Mouse (Mus musculus) urinary bladder, postnatal 4 days (tissue): Measurements from ENCODE around the gene Trmt61a.

ENCODE experiments used
- DNase-seq, 2 experiments: peaks; one replicate each; pipeline ENCODE4 v3.0.0; 2021 to 2022; ENCODE audit warnings: low spot score in 2 of 2

Gene Trmt61a

DNA sequence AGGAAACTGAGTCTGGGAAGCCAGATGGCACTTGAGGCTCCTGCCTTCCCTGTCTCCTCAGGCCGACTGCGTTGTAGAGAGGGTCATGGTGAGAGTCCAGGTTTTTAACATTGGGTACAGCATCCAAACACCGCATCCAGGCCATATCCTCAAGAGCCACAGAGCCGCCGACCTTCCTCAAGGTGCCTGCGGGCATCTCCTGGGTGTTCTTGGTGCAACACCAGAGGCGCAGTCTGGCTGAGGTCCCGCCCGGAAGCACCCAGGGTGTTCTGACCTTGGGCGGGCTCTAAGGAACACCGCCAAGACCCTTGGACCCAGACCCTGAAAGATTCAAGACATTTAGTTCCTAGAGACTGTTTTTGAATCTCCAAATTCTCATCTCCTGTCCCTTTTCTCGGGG, 5.3 kb upstream of the Trmt61a start:
- DNase-seq = peak in 1 of 2 experiments; percentile 57

DNA sequence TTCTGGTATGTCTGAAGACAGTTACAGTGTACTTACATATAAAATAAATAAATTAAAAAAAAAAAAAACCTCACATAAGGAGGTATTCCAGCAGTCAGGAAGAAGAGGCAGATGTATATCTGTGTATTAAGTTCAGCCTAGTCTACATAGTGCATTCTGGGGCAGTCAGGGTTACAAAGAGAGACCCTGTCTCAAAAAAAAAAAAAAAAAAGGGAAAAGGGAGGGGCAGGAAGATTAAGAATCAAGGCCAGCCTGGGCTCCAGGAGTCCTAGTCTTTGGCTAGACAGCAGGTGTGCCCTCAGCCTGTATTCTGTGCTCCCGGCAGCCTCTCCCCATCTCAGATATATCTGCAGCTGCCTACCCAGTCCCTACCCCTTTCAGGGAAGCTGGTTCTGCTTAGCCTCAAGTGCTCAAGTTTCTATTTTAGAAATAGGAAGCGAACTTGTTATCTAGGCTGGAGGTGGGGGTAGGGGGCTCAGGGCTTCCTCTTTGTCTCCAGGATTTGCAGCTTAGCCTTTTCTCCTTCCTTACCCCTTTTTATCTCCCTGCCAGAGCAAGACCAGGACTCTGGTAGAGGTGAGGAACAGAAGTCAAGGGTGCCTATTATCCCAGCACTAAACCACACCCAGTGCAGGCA, 2.9 kb upstream of the Trmt61a start:
- DNase-seq = no peak

DNA sequence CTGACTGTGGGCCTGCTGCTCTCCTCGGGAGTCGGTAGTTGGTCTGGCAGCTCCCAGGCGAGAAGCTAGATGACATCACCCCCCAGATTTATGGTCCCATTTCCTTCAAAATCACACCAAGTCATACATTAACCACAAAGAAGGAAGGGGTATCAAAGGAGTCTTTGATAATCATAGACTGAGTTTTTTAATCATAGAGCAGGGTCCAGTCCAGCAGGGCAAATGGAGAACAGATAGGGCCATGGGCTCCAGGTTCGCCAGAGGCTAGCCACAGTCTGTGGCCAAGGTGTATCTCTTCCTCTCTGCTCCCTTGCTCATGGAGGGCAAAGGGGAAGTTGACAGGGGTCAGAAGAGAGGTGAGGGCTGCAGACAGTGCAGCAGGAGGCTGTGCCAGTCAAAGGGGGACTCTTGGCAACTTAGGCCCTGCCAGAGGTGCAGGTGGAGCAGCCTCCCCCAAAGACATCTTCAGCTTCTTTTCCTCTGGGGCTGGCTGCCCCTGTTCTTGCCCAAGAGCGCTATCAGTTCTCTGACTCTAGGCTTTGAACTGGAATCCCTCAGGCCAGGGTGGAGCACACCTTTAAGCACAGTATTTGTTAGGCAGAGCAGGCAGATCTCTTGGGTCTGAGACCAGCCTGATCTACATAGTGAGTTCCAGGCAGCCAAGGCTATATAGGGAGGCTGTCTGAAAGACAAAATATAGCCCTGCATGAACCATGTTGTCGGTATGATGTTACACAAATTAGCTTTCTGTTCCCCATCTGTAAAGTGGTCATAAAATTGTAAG, 1.9 kb upstream of the Trmt61a start:
- no peak for DNase-seq

DNA sequence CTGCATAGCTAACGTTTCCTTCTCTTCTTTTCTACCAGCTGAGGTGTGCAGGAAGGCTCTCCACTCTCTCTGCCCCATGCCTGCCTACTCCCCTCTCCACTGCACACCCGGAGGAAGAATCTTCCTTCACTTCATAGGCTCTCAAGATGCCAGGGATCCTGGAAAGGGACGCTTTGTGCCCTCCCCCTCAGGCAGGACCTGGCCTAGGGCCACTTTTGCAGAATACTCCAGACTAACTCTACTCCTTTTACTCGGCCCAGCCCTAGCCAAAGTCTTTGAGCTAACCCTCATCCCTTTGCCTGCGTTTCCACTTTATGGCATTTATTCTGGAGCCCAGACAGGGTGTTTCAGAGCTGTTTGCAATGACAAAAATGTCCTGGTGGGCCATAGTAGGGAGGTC, 484 bp upstream of the Trmt61a start:
- DNase-seq = peak in 1 of 2 experiments; percentile 38

DNA sequence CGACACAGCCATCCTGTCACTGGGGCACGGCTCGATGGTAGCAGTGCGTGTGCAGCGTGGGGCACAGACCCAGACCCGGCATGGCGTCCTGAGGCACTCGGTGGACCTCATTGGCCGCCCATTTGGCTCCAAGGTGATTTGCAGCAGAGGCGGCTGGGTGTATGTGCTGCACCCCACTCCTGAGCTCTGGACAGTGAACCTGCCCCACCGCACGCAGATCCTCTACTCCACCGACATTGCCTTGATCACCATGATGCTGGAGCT, 697 bp downstream of the Trmt61a start:
- no peak for DNase-seq

DNA sequence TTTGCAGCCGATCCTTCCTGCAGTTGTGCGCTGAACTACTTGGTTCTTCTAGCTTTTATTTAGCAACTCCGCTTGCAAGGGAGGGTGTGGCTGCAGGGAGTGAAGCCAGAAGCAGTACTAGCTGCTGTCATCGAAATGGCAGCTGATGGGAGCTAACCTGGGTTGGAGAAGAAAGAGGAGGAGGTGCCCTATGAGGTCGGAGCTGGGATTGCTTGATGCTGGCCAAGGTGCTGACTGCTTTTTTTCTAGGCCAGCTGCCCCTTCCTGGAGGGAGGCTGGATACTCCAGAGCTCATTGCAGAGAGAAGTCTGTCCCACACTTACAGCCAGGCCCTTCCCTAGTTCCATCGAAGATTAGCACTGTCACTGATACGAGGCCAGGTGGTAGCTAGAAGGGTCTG, 1.1 kb downstream of the Trmt61a start:
- no peak for DNase-seq

DNA sequence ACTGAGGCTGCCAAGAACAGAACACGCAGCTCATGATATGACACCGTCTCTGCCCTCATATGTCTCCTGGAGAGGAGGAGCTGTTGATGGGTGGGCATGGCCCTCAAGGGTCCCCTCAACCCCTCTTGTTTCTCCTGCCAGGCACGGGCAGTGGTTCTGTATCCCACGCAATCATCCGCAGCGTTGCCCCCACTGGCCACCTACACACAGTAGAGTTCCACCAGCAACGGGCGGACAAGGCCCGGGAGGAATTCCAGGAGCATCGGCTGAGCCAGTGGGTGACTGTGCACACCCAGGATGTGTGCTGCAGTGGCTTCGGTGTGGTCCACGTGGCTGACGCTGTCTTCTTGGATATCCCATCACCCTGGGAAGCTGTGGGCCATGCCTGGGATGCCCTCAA, 2.8 kb downstream of the Trmt61a start:
- DNase-seq = no peak

DNA sequence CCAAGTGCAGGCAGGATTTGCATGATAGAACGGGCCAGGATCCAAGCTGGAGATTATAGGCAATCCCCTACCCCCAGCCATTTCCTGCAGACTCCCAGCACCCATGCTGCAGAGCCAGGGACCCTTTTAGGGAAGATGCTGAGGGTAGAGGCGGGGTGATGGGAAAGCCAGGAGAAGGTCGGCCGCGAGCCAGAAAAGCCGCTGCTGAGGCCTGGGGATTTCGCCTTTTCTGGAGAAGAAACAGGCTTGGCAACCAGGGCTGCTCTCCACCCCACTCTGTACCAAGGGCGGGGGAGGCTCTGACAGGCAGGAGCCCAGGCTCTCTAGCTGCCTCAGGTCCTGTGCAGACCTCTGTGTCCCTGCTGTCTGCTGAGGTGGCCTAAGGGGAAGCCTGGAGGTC, 3.4 kb downstream of the Trmt61a start:
- peak in 1 of 2 experiments; percentile 61 for DNase-seq

DNA sequence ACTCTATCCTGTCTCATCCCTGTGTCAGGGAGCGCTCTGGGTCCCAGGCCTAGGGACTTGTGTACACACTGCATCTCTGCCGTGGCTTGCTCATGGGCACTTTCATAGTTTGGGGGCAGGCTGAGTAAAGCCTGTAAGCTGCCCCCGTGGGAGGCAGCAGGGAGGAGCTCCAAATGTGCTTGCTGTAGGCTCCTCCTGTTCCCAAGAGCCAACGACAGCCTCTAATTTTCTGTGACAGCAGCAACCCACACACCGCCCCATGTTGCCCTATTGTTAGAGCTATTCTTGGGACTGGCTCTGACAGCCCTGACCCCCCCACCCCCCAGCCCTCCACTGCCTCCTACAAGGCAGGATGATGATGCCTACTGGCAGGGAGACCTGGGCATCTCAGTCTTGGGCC, 4.1 kb downstream of the Trmt61a start:
- peak in 1 of 2 experiments; percentile 33 for DNase-seq

DNA sequence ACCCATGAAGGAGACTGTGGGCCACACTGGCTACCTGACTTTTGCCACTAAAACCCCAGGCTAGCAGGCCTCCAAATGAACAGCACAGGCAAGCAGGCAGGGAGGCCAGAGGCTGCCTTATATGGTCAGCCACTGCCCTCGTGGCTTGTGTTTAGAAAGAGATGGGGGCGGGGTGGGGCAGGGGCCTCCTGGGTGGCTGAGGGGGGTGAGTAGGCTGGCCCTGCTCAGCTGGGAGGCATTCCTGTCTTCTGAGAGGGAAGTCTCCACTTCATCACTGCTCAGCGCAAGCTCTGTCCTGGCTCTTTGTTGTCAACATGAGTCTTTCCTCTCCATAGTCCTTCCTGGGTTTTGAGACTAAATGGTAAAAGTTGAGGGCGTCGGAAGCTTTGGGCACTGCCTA, 4.9 kb downstream of the Trmt61a start:
- no peak for DNase-seq

DNA sequence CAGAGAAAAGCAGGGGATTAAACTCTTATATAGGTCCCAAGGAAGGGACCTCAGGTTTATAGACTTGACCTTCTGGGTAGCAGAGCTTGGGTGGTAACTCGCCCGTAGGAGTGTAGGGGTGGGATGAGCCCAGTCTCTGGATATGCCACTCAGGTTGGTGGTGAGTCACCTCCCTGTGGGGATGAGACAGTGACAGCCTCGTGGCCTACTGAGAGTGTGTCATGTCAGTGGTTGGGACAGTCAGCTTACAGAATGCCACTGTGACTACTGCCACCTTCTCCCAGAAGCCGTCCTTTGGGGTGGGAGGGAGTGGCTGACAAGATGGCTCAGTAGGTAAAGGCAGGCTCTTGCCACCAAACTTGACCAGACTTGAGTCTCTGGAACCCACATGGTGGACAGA, 8.5 kb downstream of the Trmt61a start:
- DNase-seq = no peak

DNA sequence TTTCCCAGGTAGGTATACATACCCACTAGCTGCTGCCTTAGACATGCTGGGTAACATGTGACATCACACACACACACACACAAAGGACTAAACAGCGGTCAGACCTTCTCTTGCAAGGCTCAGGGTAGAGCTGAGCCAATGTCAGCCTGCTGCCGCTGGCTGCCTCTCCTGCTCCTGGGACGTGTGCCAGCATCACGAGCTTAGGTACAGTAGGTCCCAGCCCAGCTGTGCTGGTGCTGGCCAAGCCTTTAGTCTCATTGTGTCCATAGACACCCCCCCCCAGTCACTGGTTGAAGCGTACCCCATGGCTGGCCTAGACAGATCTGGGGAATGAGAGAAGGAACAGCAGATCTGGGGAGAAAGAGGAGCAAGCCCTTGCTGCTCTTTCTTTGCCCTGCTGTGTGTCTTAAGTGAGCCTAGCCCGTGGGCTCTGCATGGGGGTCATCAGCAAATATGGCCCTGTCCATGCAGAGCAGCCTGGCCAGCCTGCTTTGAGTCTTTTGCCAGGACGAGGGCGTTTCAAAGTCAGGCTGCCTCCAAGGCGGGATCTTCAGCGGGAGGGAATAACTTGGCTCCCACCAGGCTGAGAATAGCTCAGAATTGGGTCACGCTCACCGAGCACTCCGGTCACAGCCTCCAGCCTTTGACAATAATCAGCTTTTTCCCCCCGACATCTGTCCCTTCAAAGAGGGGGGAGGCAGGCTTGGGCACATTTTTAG, 9.6 kb downstream of the Trmt61a start:
- DNase-seq = peak in 1 of 2 experiments; percentile 71

DNA sequence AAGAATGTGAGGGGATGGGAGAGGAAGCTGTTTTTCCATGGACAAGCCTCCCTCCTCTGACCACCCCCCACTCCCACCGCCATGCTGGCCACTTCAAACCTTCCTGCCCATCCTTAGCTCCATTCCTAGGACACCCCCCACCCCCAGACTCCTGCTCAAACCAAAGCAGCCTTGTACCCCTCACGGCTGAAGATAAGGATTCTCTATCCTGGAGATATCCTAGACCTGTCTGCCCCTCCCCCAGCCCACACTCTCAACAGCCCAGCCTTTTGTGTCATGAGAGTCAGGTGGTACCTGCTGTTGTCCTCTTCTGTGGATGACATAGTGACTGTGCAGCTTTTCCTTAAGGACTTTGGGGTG, 10.1 kb downstream of the Trmt61a start:
- no peak for DNase-seq

DNA sequence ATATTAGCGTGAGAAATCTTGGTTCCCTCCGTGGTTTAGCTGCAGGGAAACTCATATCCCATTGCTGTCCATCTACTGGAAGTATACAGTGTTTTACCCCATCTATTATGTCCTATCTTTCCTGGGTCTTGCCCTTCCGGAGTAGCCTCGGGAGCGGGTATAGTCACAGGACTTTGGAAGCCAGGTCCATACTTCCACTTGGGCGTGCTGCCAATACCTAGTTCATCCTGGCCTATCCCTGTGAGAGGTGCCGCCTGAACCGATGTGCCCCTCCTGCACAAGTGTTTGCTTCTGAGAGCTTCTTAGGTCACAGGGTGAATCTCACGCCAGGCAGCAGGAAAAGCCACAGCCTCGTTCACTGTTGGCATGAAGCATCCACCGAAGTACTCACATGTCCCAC, 11.5 kb downstream of the Trmt61a start:
- DNase-seq = no peak

DNA sequence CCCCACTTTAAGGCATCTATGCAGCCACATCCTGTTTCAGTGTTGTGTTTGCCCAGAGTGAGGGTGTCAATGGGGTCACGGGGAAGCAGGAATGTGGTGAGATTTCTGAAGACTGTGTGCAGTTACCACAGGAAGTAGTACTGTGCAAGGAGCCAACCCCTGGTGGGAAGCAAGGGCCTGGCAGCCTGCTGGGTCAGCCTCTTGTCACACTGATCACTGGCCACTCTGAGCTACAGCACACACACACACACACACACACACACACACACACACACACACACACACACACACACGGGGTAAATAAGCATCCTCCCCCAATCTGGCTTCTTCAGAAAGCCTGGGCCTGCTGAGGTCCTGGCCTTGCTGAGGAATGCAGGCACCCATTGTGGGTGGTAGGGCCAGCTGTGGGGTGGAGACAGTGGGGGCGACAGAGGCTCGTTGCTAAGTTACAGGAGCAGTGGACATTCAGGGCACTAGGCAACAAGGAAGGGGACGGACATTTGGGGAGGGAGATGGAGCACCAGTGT, 13.5 kb downstream of the Trmt61a start:
- no peak for DNase-seq

DNA sequence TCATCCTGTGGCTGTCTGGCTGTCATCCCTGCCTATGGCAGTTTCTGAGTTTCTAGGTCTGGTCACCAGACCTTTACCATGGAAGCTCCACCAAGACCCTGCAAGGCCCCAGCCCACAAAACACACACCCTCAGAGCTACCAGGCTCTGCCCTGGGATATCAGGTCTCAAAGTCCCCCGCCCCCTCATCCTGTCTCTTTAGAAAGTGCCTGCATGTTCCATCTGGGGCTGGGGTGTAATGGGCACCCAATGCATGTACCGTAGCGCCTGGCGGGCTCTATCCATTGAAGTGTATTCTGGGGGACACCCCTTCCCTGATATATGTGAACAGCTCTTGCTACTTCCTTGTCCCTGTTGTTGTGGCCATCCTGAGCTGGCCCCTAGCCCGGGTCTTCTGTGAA, 15.0 kb downstream of the Trmt61a start:
- no peak for DNase-seq

DNA sequence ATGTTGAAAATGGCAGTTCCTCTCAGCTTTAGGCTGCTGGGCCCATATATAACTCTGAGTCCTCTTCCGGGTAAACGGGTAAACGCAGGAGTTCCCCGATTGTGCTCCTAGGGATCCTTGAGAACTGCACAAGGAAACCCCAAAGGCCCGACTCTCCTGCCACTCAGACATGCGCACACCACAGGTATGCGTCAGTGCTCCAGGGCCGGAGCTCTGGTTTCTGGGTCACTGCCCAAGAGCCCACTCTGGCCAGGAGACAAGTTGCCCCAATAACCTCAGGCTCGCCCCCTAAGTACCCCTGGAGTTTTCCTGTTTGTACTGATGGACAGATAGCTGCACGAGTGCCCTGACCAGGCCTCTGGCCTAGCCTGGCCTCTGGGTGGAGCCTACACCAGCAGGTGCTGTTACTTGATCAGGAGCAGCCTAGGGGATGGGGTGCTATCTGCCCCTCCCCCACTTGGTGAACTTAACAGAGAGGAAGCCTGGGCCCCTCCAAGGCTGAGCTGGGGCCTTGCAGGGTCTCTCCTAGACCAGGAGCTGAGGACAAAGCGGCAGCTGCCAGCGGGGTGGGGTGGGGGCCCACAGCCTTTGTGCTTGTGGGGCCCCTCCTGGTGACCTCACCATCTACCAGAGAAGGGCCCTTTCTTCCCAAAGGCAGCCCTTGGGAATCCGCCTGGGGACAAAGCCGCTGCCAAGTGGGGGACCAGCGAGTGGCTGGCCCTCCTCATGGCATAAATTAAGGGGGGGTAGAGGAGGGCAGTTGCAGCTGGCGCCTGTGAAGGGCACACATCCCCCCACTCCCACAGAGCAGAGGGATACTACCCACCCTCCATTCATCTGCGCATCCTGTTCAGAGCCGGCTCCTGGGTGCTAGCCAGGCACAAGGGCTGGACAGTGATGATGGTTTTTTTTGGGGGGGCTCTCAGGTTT, 15.7 kb downstream of the Trmt61a start:
- DNase-seq = no peak

DNA sequence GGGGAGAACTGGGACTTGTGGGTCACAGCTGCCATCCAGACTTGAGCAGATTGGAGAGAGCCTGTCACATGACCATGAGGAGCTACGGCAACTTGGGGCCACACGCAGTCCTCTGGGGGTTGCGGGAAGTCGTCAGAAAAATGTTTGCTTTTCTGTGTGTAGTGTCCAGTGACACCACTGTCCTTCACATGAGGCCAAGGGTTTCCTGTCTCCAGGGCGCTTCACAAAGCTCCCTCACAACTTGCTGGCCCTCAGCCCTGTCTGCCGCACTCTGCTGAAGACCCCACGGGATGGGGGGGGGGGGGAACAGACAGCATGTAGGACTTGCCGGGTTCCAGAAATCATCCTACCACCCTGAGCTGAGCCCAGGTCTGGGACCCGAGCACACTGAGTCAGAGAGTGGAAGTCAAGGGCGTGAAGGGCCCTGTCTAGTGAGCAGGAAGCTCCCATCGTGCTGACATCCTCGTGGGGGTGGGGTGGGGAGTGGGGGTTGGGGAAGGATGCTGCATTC, 16.4 kb downstream of the Trmt61a start:
- no peak for DNase-seq

DNA sequence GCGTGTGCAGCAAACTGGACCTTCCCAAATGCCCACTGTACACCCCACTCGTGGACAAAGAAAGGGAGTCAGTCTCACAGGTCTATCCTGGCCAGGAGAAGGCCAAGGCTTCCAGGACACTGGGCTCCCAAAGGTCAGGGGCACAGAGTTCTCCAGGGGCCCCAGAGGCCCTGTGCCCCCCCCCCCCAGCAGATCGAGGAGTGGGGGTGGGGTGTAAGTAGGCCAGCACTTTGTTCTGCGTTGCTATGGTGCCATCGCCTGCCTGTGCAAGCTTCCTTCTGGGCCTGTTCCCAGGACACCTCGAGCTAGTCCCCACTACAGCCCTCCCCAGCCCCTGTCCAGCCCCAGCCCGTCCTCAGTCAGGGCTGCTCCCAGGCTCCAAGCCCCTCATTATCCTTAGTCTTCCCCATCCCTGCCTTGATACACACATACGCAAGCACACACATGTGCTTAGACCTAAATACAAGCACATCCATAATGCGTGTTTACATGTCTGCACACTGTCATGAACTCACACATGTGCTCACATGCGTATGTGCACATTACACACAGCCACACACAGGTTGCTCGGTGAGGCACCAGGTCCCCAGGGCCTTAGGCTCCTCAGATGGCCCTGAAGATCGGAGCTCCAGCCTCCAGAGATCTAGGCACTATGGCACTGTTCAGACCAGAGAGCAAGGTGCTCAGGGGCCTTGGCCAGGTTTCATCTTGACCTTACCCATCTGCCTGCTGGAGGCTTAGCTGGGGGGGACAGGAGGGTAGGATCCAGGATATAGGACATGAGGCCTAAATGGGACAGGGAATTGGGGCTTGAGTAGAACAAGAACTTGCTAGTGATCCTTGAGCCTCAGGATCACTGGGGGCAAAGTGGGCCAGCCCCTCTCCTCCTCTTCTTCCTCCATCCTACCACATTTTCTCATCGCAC, 17.2 kb downstream of the Trmt61a start:
- DNase-seq = no peak

DNA sequence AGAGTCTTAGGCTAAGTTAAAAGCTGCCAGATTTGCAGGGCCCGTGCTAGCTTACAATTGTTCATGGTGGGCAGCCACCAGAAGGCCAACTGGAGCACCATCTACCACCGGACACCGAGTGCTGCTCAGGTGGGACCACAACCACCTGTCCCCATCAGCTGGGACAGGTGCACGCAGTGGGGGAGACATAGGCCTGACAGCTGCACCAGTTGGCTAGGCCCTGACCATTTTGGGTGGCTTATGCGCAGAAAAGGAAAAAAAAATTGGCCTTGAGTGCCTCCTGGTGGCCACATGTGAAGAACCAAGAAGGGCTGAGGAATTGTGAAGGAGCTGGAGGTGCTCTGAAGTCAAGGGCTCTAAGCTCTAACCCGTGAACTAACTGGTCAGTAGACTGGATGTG, 18.3 kb downstream of the Trmt61a start:
- peak in 1 of 2 experiments; percentile 50 for DNase-seq

DNA sequence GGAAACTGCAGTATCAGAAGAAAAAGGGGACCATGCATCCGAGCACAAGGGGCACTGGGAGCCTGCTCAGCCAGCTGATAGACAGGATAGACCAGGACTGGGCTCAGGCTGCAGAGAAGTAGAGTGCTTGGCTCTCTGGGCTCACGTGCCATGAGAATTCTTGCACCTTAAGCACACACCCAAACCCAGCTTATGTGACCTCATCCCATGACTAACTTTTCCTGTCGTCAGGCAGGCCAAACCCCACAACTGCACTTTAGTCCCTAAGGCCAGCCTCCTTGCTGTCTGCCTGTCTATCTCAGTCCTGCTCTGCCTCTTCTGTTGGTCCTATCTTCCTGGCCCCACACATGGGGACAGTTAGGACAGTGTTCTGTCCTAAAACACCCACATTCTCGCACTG, 19.8 kb downstream of the Trmt61a start:
- no peak for DNase-seq
